Mouse (Mus musculus): ENCODE measurements around the gene Panx3.

Gene Panx3

DNA sequence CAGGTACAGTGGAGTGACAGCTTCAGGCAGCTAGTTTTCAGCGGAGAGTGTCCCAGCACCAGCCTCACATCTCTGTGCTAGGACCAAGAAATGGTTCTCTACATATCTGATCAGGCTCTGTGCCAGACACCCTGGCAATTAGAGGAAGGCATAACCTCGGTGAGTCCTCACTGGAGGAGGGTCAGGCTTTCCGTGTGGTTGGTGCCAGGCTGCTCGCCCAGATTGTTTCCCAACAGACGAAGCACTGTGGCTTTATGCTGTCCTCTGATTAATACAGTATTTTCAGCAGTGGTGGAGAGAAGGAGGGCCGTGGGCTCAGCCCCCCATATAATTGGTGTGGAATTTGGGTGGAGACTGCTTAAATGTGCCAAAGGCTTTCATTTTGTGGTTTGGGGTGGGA, at the start of gene Panx3:
Gene Panx3, minus strand, starts transcription at position 121 of the 400 bp plus-strand sequence.
- DNase-seq, result no peak

DNA sequence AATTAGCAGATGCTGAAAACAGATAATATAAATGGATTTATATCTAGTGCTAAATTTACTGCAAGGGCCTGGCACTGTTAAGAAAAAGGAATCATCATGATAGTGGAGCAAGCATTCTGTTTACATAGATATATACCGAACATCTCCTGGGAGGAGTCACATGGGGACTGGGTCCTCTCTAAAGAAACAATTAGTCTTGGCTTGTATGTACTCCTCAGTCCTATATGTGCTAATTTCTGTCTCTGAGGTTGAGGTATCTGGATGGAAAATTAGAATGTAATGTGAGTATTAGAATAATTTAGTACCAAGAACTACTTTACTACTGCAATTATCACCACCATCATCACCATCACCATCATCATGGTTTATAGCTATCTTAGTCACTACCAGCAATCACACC, 47.1 kb upstream of the Panx3 start, which contains the start of gene Olfr160:
Gene Olfr160, minus strand, starts transcription at position 101 of the 400 bp plus-strand sequence.
- no peak for DNase-seq

DNA sequence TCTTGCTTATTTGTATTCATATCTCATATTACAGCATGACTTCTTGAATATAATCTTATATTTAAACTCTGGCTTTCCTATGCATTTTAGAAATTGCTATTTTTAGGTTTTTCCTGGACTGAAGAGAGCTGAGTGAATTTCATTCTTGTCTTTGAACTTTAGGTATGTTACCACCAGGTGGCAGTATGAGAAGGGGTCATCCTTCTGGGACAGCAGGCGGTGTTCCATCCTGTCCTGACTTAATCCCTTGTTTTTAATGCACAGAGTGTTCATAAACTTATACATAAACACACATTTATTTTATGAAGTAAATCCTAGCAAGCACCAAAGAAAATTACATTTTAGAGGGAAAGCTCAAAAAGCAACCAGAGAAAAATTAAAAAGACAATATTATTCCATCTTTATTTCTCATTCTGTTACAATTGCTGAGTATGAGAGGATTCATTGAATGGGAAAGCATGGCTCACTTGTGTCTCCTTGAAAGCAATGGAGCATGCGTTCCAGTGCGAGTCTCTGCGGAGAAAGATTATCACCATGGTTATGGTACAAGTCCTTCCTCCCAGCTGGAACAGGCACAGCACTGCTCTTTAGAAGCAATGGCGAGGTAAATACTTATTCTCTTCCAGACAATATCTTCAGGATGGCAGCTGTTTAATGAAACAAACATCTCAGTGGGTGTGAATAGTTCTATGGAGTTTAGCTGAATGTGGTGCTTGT, 21.1 kb upstream of the Panx3 start:
- DNase-seq, result peak; percentile 70

DNA sequence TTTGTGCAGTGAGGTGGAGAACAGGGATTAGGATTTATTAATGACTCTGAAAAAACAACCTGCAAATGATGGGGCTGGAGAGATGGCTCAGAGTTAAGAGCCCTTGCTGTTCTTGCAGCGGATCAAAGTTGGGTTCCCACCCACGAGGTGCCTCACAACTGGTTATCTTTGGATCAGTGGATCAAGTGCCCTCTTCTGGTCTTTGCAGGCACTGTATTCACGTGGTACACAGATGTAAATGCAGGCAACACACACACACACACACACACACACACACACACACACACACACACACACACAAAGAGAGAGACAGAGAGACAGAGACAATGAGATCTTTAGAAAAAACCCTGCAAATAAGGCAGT, 18.9 kb upstream of the Panx3 start:
- DNase-seq, result no peak

DNA sequence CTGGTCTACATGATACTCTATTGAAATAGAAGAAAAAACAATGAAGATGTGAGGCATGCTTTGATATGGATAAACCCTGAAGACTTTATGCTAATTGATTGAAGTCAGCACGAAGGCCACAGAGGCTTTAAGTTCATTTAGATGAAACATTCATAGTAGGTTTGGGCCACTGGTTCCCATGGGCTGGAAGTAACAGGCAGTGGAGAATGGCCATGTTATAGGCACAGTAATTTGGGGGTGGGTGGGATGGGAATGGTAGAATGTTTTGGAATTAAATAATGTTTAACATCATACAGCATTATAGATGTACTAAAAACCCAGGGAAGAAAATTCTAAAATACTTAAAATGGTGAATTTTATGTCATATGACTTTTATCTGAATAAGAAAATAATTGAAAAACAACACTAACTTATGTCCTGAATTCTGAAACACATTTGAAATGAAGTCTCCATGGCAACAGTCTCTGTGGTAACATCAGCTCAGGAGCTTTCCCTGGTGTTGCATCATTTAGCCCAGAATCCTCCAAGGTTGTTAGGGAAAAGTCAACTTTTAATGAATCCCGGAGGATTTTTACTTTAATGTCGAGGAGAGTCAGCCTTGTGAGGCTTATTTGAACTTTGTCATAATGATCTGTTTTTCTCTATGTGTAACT, 18.4 kb upstream of the Panx3 start:
- no peak for DNase-seq

DNA sequence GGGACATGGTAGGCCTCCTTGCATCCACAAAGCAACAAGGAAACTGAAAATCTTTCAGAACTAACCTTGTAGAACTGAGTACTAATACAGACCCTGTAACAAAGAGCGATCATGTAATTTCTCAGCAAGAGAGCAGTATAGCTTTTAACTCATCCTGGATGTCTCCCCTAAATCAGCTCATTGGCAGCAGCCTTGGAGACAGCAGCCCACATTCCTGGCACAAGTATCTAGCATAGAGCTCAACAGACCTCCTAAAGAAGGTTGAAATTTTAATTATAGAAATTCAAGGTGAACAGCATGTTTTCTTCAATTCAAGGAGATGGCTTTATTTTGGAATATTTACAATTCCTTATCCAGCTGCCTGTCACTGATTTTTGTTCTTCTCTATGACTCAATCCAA, 12.1 kb upstream of the Panx3 start:
- DNase-seq, result no peak

DNA sequence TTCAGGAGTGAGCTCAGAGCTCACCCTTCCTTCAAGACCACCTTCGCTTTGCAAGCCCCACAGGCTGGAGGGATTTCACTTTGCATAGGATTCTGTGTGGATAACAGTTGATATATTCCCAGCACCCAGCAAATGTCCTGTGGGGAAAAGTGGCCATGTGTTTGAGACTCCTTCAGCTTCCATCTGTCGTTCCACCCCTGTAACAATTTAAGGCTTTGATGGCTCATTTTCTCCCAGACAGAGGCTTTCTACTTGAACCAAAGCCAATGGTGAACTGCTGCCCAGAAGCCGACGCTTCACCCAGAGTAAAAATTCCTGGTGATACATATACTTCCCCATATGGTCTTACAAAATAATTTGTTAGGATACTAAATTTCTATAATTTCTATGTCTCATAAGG, 6.3 kb upstream of the Panx3 start:
- DNase-seq, result no peak

DNA sequence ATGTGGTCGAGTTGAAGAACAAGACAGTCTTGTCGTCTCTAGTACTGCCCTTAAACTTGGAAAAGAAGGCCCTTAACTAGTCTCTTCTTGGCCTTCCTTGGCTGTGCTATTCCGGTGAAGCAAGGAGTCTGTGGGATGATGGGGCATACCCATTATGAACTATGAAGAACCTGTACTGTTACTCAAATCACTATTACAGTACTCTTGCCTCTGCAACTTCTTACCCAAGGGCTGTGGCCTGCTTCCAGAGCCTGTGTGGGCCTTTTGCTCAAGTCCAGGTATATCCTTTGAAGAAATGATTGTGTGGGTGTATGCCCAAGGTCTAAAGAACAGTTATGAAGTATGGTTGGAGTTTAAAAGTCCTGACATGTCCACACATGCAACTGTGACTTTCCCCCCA, 1.2 kb upstream of the Panx3 start:
- no peak for DNase-seq

DNA sequence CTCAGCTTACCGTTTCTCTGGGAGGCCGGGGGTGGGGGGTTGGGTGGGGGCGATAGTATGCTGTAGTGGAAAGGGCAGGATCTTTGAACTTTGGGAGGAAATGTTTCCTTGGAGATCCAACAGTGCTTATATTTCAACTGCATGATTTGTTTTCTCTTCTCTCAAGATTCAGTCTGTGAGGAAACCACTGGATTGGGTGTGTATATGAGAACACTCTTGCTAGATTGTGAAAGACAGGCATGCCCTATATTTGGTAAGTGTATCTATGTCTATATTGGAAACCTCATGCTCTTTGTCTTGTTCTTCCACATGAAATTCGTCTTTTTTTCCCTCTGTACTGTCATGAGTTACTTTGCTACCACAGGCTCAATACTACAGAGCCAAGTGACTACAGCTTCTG, 643 bp upstream of the Panx3 start:
- DNase-seq, result no peak

DNA sequence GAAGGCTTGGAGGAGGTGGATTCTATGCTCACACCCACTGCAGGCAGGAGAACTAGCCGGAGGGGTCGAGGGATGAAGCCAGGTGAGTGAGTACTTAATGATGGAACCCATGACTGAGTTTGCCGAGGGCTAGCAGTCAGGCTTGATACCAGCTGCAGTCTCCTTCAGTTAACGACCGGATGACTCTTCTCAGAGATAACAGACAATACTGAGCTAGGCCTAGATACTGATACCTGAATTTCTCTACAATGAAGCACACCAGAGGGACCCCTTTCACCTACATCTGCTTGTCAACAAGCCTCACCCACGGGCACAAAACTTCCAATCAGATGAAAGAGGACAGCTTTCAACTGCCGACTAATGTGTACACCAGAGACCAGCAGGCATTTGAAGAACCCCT, 3.0 kb downstream of the Panx3 start:
- DNase-seq, result no peak

DNA sequence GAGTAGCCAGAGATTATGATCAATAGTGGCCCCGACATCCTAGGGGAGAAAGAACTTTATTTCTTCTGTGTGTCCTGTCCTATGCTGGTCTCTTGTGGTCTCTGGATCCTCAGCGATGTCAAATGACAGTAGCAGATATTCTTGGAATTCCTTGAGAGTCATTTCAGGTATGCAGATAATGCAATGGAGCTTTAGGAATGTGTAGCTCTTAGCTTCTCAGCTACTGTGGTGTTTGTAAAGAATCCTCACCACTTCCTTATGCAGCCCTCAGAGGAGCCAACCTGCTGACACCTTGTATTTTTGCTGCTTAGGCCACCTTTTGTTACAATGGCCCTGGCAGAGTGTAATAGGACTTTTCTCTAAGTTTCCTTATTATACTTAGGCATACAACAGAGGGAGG, 4.4 kb downstream of the Panx3 start:
- DNase-seq, result no peak

DNA sequence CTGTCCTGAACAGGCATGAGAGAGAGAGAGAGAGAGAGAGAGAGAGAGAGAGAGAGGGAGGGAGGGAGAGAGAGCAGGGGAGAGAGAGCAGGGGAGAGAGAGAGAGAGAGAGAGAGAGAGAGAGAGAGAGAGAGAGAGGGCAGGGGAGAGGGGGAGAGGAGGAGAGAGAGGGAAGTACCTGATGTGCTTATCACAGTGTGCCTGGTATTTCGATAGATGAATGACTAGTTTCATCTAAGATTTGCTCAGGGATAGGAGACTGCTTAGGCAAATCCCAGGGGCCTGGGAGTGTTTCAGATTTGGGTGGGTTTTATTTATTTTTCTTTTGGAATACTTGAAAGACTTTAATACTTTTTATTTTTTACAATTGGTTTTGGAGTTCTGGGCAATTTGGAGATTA, 5.8 kb downstream of the Panx3 start:
- DNase-seq, result no peak

DNA sequence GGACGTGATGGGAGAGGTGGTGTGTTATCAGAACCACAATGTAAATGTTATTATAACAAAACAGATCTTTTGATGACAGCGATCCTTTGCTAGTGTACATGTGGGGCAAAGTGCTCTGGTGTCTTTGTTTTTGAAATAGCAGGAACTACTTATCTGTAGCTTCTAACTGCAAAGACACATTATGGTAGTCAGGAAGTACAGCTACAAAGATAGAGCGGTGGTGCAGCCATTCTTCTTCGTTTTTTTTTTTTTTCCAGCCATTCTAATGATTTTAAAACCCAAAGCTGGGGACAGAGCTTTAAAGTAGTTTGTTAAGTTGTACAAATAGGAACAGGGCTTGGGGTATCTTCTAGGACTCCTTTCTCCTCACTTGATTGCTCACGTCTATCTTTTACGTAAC, 9.6 kb downstream of the Panx3 start:
- DNase-seq, result no peak

DNA sequence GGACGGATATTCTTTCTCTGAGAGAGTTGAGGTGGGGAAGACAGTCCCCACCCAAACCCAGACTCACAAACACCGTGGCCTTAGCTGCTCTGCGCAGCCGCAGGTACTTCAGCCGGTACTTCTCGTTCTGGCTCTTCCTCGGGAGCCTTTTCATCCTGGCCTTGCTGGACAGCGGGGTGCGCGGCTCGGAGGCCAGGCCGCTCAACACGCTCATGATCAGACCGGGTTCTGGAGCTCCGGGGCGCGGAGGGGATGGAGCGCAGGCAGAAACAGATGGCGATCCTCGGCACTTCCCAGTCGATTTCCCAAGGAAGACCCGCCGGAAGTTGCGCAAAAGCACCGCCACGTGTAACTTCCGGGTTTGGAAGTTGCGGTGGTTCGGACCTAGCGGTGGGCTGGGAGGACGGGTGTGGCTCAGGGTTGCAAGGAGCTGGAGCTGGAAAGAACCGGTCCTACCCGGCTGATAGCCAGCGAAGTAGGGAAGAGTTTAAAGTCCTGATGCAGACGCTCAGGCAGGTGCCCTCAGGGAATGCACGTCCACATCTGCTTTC, 12.0 kb downstream of the Panx3 start, which contains the start of gene Tbrg1:
Gene Tbrg1, minus strand, starts transcription at position 382 of the 551 bp plus-strand sequence.
- DNase-seq, result peak; percentile 93

DNA sequence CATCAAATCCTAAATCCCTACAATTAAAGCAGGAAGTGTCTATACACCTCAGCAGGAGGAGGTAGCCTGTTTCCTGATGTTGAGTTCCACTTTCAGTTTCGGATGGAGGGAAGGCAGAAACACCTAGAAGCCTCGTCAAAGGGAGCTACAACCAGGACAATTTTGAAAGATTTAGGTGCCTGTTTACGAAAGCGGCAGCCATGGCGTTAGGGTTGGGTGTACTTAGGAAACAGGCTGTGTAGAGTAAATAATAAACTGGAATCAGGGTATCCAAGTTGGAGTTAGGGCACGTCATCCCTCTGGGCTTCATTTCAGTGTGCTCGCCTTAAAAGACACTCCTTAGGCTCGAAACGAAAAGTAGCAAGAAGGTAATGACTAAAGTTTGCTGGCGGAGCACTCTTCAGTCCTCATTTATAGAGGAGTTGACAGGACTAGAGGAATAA, 12.6 kb downstream of the Panx3 start:
- no peak for DNase-seq

DNA sequence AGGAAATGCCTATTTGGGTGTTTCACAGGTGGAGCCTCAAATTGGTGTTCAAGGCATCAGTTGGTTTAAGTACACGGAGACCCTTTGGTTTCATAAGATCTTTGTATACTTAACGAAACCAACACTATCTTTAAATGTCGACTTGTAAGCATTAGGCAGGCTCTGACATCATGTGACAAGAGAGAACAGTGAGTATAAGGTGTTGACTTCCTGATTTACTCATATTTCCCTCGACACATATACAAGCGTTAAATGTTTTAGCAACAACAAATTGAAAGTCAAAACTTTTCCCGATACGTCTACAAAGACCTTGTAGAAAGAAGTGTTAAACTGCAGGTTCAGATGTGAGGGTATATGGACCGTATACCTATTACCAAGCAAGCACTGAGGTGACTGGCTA, 13.1 kb downstream of the Panx3 start:
- no peak for DNase-seq

DNA sequence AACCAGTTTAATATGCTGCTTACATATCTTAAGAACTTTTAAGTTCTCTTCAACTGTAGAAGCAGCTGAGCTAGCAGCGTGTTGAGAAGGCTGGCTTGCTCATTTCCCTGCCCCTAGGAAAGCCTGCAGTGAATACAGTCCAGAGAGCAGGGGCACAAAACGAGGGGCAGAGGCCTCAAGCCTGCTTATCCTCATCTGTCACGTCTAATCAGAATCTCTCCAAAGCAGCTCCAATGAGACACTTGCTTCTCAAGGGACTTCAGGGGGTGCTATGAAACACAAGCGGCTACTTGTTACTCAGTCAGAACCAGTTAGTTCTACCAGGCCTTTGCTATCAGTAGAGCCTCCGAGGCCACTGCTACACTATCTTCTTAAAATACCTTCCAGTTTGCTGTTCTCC, 15.2 kb downstream of the Panx3 start:
- no peak for DNase-seq

DNA sequence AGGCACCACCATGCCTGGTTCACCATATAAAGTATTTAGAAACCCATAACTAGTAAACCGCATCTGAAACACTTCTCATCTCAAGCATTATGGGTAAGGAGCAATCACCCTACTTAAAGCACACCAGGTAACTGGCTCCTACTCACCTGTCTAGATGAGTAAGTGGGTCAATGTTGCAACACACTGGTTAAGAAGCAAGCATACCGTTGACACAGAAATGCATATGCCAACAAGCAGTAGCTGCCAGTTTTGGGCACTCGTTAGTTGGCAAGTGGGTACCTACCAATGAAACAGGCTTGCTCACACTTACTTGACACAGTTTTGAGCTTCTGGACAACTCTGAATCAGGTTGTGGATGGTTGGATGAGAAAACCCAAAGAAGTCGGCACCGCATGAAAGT, 18.4 kb downstream of the Panx3 start:
- no peak for DNase-seq

DNA sequence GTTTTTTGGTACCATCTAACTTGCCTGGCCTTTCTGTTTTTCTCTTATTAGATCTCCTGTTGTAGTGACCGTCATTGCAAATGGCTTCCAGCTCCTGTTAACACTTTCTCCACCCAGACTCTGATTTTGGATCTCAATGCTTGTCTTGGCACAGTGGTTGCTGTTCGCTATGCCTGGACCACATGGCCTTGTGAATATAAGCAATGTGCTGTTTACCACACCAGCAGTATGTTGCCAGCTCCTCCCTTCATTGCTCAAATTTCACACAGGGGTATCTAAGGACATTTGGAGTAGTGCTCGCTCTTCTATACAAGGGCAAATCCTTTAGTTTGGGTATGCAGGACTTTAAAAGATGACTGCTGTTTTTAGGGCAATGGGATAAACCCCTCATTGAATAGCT, 22.8 kb downstream of the Panx3 start:
- no peak for DNase-seq

DNA sequence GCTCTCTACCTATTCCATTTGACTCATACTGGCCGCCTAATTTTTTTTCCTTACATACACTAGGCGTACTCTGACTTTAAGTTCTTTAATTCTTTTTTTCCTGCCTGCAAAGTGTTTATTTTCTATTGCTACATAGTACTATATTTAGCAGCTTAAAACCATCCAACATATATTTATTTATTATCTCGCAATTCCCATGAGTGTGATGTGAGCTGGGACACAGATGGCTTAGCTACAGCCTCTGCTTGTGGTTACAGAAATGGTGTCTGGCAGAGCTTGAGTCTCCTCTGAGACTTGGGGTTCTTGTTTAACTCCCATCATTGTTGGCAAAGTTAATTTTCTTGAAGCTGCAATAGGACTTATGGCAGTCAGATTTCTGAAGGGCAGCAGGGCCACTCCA, 30.3 kb downstream of the Panx3 start:
- no peak for DNase-seq

DNA sequence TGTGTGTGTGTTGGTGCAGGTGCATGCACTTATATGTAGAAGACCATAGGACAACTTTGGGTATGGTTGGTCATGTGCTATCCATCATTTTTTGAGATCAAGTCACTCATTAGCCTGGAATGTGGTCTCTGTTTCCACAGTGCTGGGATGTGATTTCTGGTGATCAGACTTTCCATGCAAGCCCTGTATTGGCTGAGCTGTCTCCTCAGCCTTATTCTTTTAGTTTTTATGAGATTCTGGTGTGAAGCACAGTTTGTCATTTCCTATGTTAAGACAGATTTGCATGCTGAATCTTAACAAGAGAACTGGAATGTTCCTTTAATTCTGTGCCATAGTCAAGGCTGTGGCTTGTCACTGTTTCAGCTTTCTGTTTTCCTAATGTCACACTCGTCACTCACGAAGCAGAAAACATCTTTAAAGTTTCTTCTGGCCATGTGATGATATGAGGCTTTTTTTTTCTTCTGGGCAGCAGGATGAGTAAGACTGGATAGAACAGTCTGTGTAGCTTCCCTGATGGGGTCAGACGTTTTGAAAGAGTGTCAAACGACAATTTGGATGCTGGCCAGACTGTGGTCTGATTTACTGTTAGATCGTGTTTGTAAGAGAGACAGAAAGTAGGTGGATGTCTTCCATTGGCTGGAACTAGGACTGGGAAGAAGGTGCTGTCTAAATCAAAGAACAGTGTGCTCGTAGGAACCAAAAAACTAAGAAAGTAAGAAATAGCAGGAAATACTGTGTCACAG, 32.1 kb downstream of the Panx3 start:
- no peak for DNase-seq

DNA sequence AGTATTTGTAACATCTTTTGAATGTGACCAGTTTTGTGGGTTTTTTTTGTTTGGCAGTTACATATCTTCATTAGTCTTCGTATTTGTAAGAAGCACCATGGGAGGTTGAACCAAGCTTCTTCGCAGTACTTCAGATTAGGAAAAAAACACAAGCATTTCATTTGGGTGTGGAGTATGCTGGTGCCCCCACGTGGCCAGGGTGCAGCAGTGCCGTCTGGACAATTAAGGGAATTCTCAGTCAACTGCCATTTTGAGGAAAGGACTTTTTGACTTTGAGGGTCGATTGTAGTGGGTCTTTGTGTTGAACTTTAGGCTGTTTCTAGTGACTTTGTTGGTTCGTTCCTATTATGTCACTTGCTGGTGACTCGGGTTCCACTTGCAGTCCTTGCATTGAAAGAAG, 32.7 kb downstream of the Panx3 start:
- peak; percentile 63 for DNase-seq

DNA sequence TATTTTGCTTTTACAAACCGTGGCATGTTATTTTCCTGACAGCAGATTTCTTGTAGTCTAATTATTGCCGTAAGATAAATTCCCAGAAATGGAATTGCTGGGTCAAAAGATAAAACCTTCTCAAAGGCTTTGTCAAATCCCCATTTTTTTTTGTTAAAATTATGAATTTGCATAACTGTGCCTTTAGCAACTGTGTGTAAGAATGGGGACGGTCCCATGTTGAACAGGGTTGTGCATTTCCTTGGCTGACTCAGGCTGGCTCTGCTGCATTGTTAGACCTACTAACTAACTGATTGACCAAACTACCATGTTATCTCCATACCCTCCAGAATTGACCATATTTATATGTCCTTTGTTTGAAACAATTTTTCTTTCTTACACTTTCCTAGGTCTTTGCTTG, 34.8 kb downstream of the Panx3 start:
- no peak for DNase-seq

DNA sequence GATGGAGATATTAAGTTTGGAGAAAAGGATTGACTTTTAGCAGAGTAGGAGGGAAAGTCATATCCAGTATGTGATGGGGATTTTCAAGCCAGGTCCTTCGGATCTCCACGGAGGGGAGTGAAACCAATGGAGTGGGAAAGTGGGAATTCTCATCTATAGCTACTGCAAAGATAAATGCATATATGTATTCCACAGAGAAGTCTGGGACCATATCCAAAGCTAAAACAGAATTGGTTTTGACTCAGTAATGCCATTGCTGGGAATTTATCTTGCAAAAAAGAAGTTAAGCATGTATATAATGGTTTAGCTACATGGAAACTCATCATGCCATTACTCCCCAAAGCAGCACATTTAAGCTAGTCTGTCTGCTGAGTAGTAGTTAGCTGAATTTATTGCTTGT, 36.7 kb downstream of the Panx3 start:
- no peak for DNase-seq

Data from embryo, embryonic 11 days (tissue).